Mouse (Mus musculus): ENCODE data around the gene Xrn1.
"Not testable (repeated sequence)": the region's sequence is repeated elsewhere in the genome, so short reads cannot be mapped to it uniquely, and the experiment has no call there.

DNA sequence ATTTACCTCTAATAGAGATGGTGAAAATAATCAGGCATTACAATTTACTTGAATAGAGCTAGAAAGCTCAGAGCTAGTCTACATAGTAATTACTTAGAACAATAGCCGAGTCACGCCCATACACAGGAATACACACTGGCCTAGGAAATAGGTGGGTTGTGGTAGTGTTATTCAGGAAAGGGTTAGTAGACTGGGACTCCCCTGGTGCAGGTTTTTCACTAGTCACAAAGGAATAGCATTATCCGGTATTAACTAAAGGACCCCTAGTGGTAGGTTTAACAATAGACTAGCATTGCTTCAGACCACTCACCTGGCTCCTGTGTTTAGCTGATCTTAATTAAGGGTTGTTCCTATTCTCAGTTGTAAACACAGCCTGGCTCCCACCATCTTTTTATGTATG, 133.9 kb downstream of the Xrn1 start:
- TF ChIP-seq POLR2A (IDR thresholded peaks at IDR 0.05; ENCODE audit: low read depth, low read length); CTCF (IDR thresholded peaks at IDR 0.05; ENCODE audit: extremely low read depth, insufficient read length, insufficient replicate concordance, low read depth, low read length): not testable (repeated sequence)

Measured in small intestine, adult 2 months (tissue).